Mouse (Mus musculus) WW6 (cell line): ENCODE data around the gene Ctbp2.

Experiments used
- DNase-seq: peaks from one replicate; pipeline ENCODE4 v3.0.0-alpha.2; 2013; ENCODE audit warnings: low read depth, low spot score

The Ctbp2 gene

DNA sequence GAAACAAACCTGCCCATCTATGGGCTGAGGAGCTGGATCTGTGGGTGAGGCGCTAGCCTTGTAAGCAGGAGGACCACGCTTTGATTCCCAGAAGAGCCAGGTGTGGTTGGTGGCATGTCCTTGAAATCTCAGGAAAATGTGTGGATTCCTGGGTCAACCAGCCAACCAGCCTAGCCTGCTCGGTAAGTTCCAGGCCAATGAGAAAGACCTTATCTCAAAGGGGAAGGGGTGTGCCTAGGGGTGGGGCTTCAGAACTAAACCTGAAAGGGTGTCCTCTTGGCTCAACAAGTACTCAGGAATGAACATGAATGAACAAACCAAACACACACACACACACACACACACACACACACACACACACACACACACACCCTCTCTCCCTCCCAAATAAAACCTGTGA lies 82.4 kb downstream of the Ctbp2 start:
- DNase-seq: no peak

GRCm38 (mm10) chr7:133040688-133041345 lies 83.3 kb downstream of the Ctbp2 start:
- DNase-seq: peak; percentile 39

- DNase-seq: no peak
Measured at GRCm38 (mm10) chr7:133039556-133040255, 84.4 kb downstream of the Ctbp2 start.

DNA sequence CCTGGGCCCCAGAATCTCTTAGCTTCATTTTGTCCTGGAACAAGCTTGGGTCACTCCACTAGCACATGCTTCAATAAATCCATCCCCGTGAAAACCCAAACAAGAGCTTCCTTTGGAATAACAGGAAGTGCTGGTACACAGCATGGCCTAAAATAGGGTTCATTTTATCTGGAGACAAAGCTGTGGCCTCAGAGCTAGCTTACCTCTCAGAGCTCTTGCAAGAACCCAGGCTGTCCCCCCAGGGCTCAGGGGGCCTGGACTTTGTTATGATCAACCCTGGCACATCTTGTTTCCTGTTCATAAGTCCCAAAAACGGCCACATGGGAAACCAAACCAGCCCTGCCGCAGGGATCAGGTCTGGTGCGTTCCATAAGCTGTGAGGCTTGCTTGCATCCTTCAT lies 86.5 kb downstream of the Ctbp2 start:
- DNase-seq: no peak

- no peak for DNase-seq
Measured at GRCm38 (mm10) chr7:133037217-133037616, 86.9 kb downstream of the Ctbp2 start.

DNA sequence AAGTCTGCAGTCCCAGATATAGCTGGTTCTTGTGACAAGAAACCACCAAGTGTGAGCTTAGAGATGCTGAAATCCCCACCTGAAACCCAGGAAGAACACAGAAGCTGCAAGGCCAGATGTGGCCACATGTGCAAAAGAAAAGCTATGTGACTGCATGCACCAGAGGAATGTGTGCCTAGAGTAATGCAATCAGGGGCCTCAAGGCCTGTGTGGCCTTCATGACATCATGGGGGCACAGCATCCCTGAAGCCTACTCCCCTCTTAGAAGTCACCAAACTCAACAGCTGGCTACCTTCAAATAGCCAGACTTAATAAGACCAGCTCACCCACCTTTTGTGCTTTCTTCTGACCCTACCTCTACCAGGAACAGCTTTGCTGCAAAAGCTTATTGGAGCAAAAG lies 88.3 kb downstream of the Ctbp2 start:
- DNase-seq: no peak

GRCm38 (mm10) chr7:133032589-133033203 lies 91.5 kb downstream of the Ctbp2 start:
- DNase-seq: no peak

- no peak for DNase-seq
Measured at GRCm38 (mm10) chr7:133029496-133030047, 94.6 kb downstream of the Ctbp2 start.

- no peak for DNase-seq
Measured at GRCm38 (mm10) chr7:133029004-133029403, 95.2 kb downstream of the Ctbp2 start.

DNA sequence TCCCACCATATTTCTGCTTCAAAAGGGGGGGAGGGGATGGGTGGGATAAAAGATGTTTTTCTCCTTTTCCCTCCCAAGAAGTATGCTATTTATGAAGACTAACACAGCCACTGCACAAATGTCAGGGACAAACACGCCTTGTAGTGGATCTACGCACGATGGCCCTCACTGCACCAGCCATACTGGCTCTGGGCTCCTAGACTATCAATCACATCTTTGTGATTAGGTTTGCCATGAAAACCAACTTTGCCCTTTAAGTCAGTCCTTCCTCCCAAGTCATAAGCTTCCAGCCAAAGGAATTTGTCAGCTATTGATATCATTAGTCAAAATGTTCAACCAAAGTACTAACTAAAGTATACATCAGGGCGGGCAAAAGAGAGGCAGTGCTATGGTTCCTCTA lies 96.2 kb downstream of the Ctbp2 start:
- no peak for DNase-seq

DNA sequence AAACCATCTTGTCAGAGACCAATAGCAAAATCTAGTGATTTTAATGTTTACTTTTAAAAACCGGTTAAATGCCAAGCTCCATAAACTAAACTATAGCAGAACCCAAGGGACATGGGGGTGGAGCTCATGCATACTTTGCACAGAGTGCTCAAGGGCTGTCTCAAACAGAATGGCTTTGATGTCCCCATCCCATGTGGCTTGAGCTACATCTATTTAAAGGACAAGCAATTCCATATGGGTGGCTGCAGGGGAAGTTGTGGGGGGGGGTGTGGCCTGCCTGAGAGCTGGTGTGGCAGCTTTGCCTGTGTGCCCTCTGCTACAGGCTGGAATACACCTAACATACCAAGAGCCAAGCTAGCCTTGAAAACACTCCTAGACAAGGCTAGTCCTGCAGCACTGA lies 99.5 kb downstream of the Ctbp2 start:
- no peak for DNase-seq

DNA sequence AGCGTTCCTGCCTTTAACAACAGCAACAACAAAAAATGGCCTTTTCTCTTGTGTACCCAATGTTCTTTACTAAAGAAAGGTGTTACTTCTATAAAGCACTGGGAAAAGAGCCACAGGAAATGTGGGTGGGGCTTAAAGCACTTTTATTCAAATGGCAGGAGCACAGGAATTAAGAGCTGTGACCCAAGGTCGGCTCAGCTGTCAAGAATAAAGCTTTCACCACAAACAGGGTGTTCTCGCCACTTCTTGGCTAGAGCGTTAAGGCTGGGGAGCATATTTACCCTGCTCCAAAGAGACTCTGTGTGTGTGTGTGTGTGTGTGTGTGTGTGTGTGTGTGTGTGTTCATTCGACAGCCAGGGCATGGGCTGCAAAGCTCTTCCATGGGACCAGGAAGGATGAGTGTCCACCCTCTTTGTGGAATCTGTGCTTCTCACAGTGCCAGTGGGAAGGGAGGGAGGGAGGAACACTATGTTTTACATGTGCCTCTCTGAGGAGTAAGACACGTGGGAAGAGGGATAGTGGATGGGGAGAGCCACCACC lies 104.6 kb downstream of the Ctbp2 start:
- DNase-seq: no peak

DNA sequence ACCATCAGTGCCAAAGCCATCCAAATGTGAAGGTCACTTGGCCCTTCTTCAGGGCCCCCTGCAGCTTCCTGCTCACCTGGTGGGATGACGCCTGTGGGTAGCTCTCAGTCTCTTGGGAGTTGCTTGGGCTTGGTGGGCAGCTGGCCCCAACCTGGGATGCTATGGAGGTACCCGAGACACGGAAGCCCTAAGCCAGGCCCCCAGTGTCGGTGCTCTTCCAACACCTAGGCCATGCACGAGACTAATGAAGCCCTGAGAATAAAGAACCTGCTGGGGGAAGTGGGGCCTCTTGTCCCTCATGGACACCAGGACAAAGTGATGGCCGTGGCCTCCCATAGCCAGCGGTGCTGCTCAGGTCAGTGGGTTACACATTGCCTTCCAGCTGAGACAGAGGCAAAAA lies 105.2 kb downstream of the Ctbp2 start:
- DNase-seq: no peak

GRCm38 (mm10) chr7:133015416-133016070 lies 108.6 kb downstream of the Ctbp2 start:
- no peak for DNase-seq

DNA sequence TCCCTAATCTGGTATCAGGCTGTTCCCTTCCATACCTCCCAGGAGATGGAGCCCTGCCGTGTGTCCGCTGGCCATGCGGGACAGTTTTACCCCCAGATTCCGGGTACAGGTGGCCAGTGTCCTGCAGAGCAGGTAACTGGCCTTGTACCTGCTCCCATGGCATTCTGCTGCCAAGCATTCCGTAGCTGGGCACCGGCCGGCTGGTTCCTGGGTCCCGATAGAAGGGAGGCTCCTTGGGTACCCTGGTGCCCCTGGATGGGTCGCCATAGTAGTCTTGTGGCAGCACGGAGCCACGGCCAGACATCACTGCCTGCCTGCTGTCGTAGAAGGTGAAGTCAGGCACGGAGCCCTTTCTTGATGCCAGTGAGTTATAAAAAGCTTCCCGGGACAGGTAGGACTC lies 109.5 kb downstream of the Ctbp2 start:
- DNase-seq: no peak

GRCm38 (mm10) chr7:133013923-133014322 lies 110.2 kb downstream of the Ctbp2 start:
- DNase-seq: no peak

GRCm38 (mm10) chr7:133012637-133013366 lies 111.4 kb downstream of the Ctbp2 start:
- no peak for DNase-seq

- DNase-seq: no peak
Measured at GRCm38 (mm10) chr7:133011611-133012010, 112.5 kb downstream of the Ctbp2 start.

GRCm38 (mm10) chr7:133011191-133011590 lies 113.0 kb downstream of the Ctbp2 start:
- no peak for DNase-seq

DNA sequence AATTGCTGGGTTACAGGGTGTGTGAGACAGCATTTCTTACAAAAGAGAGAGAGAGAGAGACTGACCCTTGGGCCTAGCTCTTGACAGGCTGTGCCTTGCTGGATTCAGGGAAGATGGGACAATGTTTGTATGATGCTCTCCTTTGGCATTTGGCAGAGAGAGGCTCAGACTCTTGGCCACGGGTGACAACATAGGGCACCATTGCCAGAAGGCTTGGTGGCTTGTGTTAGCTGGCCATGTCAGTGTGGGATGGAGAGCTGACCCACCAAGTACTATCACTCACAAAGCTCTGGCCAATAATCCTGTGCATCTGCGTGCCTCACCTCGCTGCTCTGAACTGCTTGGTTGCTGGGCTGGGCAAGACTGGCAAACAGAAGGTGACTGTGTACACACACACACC lies 113.7 kb downstream of the Ctbp2 start:
- DNase-seq: no peak

- DNase-seq: no peak
Measured at GRCm38 (mm10) chr7:133009676-133010075, 114.5 kb downstream of the Ctbp2 start.
